Mouse (Mus musculus) 3T3-L1 (cell line): ENCODE data around the gene Slc35f1.
"Not testable (repeated sequence)": the region's sequence is repeated elsewhere in the genome, so short reads cannot be mapped to it uniquely, and the experiment has no call there.

Source experiments
- DNase-seq: peaks from one replicate; pipeline ENCODE4 v3.0.0-alpha.2; 2015; ENCODE audit warnings: low read depth, low spot score

Slc35f1 gene

DNA sequence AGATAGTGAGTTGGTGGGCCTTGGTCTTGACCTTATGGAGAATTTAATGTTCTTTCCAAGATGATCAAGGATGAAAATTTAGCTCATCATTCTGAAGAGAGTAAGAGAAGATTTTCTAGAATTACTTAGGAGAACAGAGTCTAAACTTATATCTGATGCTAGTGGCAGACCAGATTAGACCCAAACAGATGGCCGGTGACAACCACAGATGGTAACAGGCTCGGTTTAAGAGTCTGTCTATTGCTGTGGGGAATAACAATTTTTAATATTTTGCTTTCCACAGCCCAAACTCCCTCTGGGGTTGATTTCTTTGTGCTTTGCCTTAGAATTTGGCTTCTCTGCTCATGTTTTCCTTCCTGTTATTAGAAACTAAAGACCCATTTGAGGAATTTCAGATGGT is 96.7 kb downstream of the Slc35f1 start:
- no peak for DNase-seq

- DNase-seq: no peak
These were observed 101.2 kb downstream of the Slc35f1 start for GRCm38 (mm10) chr10:52791560-52791959.

DNA sequence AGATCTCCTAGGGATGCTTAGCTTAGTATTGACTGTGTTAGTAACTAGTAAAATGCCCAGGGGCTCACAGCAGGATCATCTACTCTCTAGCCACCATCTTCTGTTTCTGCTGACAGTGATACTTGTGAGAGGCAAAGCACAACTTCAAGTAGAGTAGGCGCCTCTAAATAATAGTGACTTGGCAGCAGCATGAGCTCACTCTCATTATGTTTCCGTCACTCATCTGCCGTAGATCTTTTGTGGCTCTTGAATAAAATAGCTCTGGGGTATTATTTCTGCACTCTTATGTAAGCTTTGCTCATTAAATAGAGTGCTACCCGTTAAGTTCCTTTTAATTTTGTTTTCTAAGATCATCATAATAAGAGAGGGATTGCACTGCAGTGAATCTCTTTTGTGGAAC is 107.1 kb downstream of the Slc35f1 start:
- no peak for DNase-seq

DNA sequence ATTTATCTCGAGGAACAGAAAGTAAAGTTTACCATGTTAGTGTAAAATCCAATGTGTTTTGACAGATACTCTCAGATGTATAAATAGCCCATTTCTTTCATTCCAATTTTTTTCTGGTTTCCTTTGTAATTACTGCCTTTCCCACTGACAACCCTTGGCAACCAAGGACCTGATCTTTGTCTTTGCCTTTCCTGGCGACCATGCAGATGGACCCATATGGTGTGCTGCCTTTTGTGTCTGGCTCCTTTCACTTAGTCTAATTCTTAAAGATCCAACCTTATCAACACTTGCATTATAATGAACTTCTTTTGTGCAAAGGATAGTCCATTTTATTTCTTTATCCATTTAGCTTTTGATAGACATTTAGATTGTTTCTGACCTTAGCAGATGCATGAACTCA is 117.5 kb downstream of the Slc35f1 start:
- DNase-seq: no peak

DNA sequence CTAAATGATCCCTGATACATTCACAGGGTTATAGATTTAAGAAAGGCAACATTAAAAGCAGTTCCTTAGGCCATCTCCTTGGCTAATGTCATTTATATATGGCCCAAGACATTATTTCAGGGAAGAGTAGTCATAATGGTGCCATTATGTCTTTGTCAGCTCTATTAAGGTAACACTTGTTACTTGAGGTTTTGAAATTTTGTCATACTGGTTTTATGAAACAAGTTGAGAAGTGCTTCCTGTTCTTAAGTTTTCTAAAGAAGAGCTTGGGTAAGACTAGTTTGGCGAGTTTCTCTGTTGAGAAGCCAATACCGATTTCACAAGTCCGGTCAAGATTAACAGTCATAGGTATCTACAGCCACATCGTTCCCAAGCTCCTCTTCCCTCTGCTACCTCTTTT is 122.5 kb downstream of the Slc35f1 start:
- DNase-seq: no peak

DNA sequence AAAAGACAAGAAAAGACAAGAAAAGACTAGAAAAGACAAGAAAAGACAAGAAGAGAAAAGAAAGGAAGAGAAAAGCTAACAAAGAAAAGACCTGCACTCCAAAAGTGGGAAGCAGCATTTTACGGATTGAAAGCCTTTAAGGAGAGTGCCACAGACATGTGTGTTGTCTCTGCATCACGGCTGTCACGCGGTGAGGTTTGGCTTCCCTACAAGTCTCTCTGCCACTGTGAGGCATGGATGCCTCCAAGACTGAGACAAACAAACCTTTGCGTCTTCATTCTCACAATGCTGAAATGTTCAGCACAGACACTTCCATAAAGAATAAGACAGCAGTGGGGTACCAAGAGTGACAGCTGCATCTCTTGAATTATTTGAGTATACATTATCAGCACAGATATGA is 124.0 kb downstream of the Slc35f1 start:
- DNase-seq: no peak

GRCm38 (mm10) chr10:52819661-52820060 is 129.3 kb downstream of the Slc35f1 start:
- no peak for DNase-seq

DNA sequence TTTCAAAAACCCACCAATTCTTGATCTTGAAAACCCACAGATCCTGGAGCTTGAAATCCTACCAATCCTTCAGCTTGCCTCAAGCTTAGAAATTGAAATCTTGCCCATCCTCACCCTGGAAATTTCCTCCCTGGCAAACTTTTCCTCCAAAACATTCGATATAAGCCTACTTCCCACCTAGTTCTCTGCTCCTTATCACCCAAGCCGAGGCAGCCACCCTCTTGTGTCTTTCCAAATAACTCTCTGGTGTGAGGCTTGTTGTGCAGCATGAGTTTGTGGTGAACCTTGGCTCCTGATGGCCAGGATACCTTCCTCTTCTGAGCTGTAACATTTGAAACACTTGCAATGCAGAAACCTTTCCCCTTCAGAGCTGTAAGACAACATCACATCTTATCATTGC is 132.6 kb downstream of the Slc35f1 start:
- no peak for DNase-seq

DNA sequence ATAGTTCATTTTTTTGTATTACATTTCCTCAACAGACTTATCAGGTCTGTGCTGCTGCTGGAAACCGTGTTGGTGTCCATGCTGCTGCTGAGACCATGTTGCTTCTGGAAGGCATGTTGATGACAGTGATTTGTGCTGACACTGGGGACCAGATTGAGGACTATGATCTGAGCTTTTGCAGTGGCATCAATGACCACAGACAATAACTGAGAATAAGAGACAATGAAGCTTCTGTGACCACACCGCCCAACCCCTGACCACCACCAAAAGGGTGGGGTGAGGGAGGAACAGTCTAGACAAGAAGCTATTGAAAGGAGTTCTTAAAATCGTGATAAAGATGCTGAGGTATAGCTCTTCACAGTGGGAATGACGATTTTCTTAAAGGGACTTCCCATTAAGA is 135.4 kb downstream of the Slc35f1 start:
- no peak for DNase-seq

DNA sequence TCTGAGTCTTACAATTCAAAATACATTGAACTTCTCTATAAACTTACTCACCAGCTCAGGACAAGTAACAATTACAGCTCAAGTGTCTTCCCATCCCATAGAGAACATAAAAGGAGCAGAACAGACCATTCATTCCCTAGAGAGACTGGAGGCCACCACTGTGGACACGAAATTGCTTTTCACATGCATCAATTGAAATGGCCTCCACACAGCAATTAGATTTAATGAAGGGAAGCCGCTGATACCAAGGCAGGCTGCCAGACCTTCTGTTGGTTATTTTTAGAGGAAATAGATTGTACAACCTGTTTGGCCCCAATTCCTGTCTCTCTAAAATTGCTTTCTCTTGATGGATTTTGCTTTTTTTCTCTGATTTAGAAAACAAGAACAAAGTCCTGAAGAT is 150.5 kb downstream of the Slc35f1 start:
- DNase-seq: no peak

- DNase-seq: no peak
These were observed 161.7 kb downstream of the Slc35f1 start for GRCm38 (mm10) chr10:52851994-52852393.

GRCm38 (mm10) chr10:52860851-52861250 is 170.5 kb downstream of the Slc35f1 start:
- DNase-seq: no peak

DNA sequence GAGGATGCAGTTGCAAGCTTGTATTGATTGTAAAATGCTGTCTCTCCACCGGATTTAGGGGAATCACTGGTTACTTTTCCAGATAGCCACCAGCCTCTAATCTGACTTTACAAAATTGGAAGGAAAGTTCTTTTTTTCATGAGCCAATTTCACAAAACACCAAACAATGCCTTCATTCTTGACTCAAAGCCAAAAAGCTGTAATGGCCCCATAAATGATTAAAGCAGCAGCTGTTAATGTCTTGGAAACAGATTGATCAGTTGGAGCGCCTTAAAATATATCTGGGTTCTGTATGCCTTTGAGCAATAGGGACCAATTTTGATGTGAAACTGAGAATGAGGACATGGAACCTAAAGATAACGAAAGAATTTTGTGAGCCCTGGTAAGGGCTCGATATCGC is 174.6 kb downstream of the Slc35f1 start:
- DNase-seq: no peak

- no peak for DNase-seq
These were observed 180.8 kb downstream of the Slc35f1 start for GRCm38 (mm10) chr10:52871110-52871509.

GRCm38 (mm10) chr10:52874133-52874532 is 183.8 kb downstream of the Slc35f1 start:
- no peak for DNase-seq

GRCm38 (mm10) chr10:52874712-52875111 is 184.4 kb downstream of the Slc35f1 start:
- DNase-seq: no peak

DNA sequence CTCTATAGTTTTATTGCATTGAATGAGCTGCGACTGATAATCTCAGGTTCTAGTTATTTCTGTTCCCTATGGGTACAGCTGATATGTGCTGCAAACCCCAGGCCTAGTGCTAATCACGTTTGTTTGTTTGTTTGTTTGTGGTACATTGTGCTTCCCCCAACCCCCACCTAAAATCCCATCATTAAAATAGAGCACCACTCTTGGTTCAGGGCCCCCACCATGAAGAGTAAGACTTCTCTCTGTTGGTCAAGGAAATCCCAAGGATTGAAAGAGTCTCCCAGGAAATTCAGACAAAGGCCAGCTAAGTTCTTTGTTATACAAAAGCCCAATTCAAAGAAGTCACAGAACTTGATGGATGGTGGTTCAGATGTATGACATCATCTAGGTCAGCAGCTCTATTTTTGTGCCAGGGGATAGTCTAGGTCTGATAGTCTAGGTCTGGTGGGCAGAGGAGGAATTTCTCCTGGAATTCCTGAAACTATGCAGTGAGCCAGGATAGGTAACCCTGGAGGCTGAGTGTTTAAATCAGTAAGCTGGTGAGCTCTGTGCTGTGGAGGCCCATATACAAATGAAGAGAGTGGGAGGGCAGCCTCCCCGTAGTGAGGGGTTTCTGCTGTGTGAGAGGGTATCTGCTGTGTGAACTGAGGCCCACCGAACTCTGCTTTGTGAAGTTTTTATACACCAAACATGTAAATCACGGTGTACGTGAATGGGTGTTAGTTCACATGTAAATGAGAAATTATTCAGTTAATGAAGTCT is 187.1 kb downstream of the Slc35f1 start:
- no peak for DNase-seq

- DNase-seq: no peak
These were observed 187.9 kb downstream of the Slc35f1 start for GRCm38 (mm10) chr10:52878093-52878801.

DNA sequence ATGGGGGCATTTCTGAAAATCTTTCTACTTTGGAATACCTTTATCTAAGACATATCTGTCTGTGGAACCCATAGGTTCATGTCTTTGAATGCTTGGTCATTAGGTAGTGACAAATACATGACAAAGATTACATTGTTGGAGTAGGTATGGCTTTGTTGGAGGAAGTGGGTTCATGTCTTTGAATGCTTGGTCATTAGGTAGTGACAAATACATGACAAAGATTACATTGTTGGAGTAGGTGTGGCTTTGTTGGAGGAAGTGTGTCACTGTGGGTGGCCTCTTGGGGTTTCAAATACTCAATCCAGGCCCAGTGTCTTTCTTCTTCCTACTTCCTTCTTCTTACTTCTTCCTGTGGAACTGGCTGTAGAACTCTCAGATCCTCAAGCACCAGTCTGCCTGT is 206.4 kb downstream of the Slc35f1 start:
- not testable (repeated sequence) for DNase-seq

- DNase-seq: no peak
These were observed 214.6 kb downstream of the Slc35f1 start for GRCm38 (mm10) chr10:52904914-52905313.

DNA sequence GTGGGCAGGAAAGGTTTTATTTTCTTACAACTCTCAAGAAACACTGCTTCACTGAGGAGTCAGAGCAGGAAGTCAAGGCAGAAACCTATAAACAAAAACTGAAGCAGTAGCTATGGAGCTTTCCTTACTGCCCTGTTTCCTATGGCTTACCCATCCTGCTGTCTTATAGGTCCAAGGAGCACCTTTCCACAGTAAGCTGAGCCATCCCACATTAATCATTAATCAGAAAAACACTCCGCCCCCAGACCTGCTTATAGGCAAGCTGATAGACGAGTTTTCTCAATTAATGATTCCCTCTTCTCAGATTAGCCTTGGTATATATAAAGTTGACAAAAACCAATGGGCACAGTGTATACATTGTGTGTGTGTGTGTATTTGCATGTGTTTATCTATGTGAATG is 221.4 kb downstream of the Slc35f1 start:
- DNase-seq: no peak

DNA sequence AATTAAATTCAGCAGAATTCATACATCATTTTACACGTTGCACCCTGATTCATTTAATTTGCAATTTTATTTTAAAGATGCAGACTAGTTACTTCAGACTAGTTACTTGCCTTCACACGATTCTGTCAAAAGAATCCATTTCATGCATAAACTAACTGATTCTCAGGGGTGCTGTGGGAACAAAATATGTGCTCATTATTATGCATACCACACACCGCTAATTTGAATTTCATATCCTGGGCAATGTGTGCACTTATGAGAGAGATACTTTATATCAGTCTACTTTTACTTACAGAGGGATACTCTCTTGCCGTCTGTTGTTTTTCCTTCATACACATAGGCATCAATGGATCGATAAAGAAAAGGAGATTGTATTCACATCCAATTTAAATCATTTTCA is 228.4 kb downstream of the Slc35f1 start:
- no peak for DNase-seq

DNA sequence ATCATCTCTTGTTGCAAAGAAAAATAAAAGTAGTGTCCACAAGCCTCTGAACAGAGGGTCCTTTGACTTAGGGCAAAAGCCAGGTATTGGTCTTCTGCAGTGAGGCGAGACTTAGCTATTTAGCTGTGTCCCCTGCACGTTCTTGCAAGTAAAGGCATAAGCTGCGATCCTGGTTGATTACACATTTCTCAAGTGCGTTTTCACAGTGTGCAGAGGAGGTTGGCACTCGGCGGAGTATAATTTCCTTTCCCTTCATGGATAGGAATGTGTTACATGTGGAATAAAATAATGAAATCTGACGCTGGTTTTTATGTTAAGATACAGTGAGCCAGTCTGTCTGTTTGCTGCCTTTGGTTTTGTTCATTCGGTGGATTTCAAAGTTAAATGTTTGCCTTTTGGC is 232.8 kb downstream of the Slc35f1 start:
- DNase-seq: no peak
